Mouse (Mus musculus) T-helper 2 cell (primary cell): ENCODE results near the gene Uox.

Source experiments
- in situ Hi-C: fragments of 300-600 bp; cut with MboI, MseI; formaldehyde crosslinking; loops from one replicate; pipeline ENCODE4 v1.15.1; 2025; ENCODE audit warnings: high pct_unique_total_duplicates

Gene Uox

GRCm38 (mm10) chr3:146570148-146570782 lies at the start of gene Uox:
Gene Uox (plus strand): TSS chr3:146570426.
- in situ Hi-C loops, result no loop called here

GRCm38 (mm10) chr3:146520798-146521651 lies 49.2 kb upstream of the Uox start, which contains the start of gene Rpf1:
Gene Rpf1 (minus strand): TSS chr3:146521429.
- in situ Hi-C loops, result loop anchor here (25.0 kb wide), 1 partner anchor 584 kb away; the partner anchor contains the start of gene 2410004B18Rik

DNA sequence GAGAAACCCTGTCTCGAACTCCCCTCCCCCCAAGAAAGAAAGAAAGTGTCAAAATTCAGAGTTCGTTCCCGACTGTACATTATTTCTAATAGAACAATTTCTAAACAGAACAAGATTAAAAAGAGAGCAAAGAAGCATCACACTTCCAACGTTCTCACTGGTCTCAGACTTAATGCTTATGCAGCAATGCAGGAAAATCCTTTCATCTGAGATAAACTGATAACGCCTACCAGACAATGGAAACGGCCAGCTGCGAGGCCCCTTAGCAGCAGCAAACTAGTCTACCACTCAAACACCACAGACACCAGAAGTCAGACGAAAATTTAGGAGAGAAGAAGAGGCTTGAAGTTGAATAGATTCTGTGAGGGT lies 48.6 kb upstream of the Uox start:
- in situ Hi-C loops, result loop anchor here (25.0 kb wide), 1 partner anchor 584 kb away; the partner anchor contains the start of gene 2410004B18Rik

- in situ Hi-C loops, result no loop called here
Observed at GRCm38 (mm10) chr3:146528335-146528734, 41.9 kb upstream of the Uox start.

GRCm38 (mm10) chr3:146534986-146535385 lies 35.2 kb upstream of the Uox start:
- in situ Hi-C loops, result no loop called here

DNA sequence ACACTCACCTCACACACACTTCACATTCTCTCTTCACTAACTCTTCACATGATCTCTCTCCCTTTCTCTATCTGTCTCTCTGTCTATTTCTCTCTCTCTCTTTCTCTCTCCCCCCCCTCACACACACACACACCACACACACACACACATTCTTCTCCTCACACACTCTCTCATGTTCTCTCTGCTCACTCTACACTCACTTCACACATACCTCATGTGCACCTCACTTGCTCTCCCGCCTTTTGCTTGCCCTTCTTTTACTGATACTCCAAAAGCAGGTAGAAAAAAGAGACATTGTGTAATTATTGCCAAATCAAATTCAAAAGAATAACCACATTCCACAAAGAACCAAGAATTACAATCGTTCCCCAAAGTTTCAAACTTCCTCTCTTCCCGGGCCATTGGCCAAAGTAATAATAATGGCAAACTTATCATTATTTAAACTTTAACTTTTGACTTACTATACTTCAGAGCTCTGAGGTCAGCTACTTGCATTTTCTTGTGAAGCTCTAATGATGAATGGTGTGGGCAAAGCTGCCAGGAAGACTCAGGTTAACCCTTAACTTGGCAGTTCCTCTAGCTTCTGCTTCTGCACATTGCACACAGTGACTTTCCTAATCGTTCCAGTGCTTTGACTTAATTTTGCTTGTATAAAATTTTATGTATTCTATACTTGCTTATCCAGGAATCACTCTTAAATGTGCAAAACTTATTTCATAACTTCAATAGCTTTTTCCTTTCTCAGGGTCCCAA lies 29.5 kb upstream of the Uox start:
- in situ Hi-C loops, result no loop called here

DNA sequence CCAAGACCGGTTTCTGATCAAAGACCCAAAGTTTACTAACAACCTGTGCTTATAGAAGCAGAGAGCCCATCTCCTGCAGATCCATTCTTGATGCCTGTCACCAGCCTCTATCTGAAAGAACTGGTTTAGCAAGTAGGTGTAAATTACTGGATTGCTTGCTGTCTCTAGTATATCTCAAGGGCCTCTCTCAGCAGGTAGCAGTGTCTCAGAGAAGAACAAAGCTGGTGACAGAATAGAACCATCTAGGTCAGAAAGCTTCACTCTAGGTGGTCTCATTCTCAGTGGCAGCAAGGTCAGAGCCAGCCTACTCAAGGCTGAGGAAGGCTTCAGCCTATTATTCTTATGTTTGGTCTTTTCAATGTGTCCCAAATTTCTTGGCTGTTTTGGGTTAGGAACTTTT lies 26.6 kb upstream of the Uox start:
- in situ Hi-C loops, result no loop called here

DNA sequence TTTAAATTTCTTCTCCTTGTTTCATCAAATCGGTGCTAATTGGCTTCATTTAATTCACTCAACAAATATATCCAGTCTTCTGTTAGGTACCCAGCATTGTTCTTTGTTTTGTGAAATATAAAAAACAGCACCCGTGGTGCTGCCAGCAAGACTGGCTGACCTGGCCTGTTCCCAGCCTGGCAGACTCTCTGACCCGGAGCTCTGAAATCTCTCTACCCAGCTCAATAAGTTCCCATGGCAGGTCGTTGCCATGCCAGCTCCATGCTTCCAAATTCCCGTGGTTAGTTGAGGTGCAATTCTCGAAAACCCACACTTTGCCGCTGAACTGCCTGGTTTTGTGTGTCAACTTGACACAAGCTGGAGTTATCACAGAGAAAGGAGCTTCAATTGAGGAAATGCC lies 15.4 kb upstream of the Uox start:
- in situ Hi-C loops, result no loop called here

GRCm38 (mm10) chr3:146556567-146556966 lies 13.7 kb upstream of the Uox start:
- in situ Hi-C loops, result no loop called here

GRCm38 (mm10) chr3:146557507-146557906 lies 12.7 kb upstream of the Uox start:
- in situ Hi-C loops, result no loop called here

DNA sequence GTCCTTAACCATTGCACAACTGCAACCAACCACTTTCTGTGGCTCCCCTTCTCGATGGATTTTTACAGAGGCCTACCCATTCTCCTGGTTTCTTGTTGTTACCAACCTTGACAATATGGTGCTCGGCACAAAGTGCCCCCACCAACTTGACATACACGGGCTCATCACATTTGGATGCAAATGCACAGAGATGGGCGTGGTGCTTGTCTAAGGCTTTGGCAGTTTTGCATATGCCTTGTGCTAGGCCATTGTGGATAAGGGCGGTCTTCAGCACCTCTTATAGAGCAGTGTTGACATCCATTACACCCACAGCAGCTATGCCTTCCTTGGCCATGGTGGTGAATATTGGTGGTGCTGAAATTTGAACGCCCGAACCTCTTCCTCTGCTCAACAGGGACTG lies 7.3 kb upstream of the Uox start:
- in situ Hi-C loops, result loop anchor here (10.0 kb wide), 1 partner anchor 352 kb away; no protein-coding TSS in a partner anchor

DNA sequence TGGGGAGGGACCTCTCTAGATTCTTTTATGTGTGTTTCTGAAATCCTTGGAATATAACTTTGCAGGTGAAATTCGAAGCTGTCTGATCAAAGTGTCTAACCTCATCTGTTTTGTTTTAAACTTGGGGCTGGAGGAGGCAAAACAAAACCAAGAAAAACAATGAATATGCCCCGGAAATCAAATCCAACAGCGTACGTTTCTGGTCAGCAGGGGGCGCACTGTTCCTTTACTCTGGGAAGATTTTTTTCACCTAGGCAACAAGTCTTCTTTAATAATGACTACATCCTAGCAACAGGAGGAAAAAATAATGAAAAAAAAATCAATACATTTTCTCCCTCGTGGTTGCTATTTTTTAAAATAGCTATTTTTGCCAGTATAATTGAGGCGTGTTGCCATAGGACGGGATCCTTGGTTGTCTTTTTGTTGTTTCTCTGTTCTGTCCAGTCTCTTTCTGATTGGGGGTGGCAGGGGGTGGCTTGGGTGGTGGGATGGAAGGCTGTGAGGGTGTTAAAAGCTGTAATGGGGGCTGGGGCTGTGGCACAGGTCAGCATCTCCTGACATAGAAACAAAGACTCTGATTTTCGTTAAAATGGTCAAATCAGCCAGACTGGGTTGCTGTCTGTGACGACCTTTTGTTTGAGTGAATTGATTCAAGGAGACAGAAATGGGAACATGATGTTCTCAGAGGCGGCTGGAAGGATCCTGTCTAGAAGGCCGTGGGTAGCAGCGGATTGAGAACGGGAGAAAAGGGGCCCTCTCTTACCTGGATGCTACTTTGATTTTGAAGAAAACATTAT lies 5.8 kb upstream of the Uox start:
- in situ Hi-C loops, result loop anchor here (10.0 kb wide), 1 partner anchor 350 kb away; no protein-coding TSS in a partner anchor

DNA sequence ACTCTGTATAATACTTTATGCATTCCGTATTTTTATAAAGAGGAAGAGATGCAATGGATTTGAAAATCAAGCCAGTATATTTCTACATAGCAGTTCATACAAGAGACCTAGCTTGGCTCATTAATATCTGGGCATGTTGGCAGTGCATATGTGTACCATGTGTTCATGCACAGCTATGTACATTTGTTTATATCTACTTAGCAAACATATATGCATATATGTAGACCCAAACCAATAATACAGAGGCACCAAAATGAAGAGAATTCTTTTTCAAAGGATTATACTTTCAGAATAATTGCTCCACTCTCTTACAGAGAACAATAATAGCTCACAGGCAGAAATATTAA lies 5.2 kb upstream of the Uox start:
- in situ Hi-C loops, result loop anchor here (10.0 kb wide), 1 partner anchor 350 kb away; no protein-coding TSS in a partner anchor

DNA sequence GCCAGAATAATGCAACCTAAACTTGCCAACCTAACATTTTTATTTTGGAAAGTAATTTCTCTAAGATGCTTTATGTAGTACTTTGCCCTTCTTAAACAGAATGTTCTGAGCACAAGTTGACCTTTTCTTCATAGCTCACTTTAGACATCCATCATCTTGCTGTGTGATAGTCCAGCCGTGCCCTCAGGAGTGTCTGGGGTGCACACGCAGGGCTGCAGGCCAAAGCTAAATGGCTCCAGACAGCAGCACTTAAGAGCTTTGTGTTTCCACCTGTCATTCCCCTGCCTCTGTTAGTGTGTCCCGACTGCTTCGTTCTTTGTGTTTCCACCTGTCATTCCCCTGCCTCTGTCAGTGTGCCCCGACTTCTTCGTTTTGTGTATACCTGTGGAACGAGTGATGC lies 2.9 kb upstream of the Uox start:
- in situ Hi-C loops, result loop anchor here (10.0 kb wide), 1 partner anchor 347 kb away; no protein-coding TSS in a partner anchor

- in situ Hi-C loops, result loop anchor here (10.0 kb wide), 1 partner anchor 347 kb away; no protein-coding TSS in a partner anchor
Observed at GRCm38 (mm10) chr3:146567884-146568530, 2.2 kb upstream of the Uox start.

DNA sequence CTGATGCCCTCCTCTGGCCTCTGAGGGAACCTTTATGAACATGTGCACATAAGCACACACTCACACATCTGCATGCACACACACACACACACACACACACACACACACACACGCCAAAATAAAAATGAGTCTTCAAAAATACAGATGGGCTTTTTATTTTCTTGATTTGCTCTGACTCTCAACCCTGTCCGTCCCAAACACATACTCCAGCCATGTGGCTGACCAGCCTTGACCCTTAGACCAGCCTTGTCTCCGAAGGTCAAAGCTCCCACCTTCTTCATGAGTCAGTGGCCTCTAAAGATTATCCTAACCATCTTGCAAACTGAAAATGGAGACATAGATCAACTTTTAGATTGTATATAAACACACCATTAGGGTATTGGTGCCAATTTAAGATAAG lies 632 bp upstream of the Uox start:
- in situ Hi-C loops, result loop anchor here (10.0 kb wide), 1 partner anchor 345 kb away; no protein-coding TSS in a partner anchor

DNA sequence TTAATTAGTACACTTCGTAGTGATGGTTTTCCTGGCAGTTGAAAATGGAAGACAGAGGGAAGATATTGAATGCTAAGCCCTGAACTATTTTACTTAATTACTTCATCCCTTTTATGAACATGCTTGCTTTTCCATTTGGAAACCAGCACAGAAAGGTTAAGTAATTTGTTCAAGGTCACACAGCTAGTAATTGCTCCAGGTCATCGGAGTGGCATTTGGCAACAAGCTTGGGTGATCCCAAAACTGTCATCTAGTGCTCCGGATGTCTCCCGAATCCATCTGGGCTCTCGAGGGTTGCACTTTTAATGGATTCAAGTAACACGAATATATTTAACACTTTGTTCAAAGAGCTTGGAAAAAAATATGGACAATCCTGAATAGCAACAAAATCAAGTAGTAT lies 713 bp downstream of the Uox start:
- in situ Hi-C loops, result no loop called here

DNA sequence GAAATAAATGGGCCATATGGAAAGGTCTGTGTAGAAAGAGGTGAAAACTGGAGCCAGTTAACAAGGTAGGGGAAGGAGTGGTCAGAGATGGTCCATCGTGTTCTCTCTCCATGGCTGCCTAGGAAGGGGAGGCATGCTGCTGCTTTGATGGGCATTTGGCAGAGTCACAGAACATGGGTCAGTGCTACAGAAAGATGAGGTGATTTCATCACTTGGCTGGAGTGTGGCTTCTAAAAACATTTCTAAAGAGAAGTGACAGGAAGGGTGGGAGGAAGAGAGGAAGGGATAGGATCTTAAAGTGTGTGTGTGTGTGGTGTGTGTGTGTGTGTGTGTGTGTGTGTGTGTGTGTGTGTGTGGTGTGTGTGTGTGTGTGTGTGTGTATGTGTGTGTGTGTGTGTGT lies 1.1 kb downstream of the Uox start:
- in situ Hi-C loops, result no loop called here

DNA sequence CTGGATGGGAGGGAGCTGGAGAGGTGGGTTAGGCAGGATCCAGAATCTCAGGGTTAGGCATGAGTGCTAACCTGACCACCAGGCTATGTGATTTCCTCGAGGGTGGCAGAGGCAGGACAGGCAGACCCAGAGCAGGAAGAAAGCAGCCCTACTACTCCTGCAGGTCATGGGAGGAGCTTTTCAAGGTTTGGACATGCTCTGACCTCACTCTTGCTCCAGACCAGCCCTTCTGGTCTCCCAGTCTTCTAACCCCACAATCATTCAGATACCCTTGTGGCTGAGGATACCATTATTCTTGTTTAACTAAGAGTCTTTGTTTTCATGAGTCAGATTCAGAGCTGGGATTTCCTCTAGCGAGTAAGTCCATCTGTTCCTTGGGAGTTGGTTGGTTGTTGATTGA lies 7.4 kb downstream of the Uox start:
- in situ Hi-C loops, result no loop called here

- in situ Hi-C loops, result no loop called here
Observed at GRCm38 (mm10) chr3:146580039-146580729, 10.0 kb downstream of the Uox start.
